Mouse (Mus musculus): ENCODE results near the gene Scn4a. TPM values are rescaled to one million over a fixed set of nuclear protein-coding genes. Genes with fewer than 3 reads are reported as not detected.

Scn4a gene
- polyA plus RNA-seq, 1 experiment, result 0.02 TPM

DNA sequence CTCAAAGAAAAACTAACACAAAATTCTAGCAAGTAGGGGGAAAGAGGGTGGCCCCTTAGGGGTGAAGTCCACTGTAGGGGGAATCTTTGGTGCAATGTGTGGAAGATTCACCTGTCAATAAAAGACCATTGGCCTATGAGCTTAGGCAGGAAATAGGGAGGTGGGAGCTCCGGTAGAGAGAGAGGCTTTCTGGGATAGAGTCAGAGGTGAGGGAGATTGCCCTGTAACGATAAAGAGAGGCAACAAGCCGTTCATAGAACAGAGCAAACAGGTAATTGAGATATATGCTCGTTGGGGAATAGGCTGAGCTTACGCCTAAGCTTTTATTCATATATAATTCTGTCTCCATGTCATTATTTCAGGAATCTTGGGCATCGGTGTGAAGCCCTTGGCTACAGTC, 33.9 kb upstream of the Scn4a start:
- no peak overlapping the region for H3K27ac ChIP-seq (ENCODE audit: insufficient read depth, low read length)
- no peak overlapping the region for H3K4me3 ChIP-seq (ENCODE audit: insufficient read depth, low read length)
- no peak for TF ChIP-seq CTCF (IDR thresholded peaks at IDR 0.05; ENCODE audit: extremely low read depth, insufficient read depth, low read length)
- TF ChIP-seq POLR2A (IDR thresholded peaks at IDR 0.05; ENCODE audit: extremely low read depth, insufficient read depth, low read length), result no peak
- H3K4me1 ChIP-seq (ENCODE audit: control insufficient read depth, insufficient read depth, low read length), result no peaks in the 10 kb centered on the region

DNA sequence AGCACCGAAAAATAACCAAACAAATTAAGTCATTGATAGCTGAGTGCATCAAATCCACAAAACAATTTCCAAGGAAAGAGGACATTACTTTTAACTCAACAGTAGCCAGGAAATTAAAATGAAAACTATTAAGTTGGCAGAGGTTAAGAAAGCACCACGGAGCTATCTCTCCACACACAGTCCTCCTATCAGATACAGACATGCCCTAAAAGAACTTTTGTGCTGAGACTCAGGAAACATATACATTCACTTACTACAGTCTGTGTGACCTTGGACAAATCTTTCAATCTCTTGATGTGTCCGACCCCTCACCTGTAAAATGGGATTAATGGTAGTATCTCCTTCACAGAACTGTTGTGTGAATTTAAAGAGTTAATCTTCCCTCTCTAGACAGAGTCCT, 33.3 kb upstream of the Scn4a start:
- Histone ChIP-seq H3K4me3 (ENCODE audit: insufficient read depth, low read length) (no peak overlapping the region), H3K27ac (ENCODE audit: insufficient read depth, low read length) (no peak overlapping the region), H3K4me1 (ENCODE audit: control insufficient read depth, insufficient read depth, low read length) (no peaks in the 10 kb centered on the region)
- TF ChIP-seq CTCF (IDR thresholded peaks at IDR 0.05; ENCODE audit: extremely low read depth, insufficient read depth, low read length) (no peak), POLR2A (IDR thresholded peaks at IDR 0.05; ENCODE audit: extremely low read depth, insufficient read depth, low read length) (no peak)

DNA sequence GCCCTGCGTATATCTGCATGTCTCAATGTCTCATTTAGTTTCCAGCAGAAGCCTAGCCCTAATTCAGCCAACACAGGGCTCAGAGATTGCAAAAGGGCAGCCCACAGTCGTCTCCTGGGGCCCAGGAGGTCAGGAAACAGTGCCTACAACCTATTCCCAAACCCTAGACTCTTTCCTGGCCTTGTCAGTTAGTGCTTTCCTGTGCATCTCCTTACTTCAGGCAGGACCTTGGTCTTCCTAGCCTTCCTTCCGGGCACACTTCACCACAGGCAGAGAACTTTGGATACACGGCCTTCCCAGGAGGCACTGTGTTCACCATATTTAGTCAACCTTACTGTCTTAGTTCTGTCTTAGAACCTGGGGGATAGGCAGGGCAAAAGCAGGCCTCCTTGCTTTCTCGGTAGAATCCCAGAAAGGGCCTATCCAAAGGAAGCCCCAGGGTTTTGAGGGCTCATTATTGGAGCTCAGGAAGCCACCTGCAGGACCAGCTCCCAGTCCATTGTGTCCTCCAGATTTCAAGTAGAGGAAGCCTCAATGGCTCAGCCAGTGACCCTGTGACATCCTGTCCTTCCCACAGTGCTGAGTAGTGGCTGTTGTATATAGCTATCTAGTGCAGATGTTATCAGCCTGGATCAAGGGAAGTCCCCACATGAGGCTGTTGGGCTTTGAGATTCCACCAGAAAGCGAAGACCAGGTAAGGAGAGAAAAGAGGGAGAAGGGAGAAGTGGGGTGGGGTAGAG, 30.1 kb upstream of the Scn4a start:
- no peak for TF ChIP-seq POLR2A (IDR thresholded peaks at IDR 0.05; ENCODE audit: extremely low read depth, insufficient read depth, low read length)
- TF ChIP-seq CTCF (IDR thresholded peaks at IDR 0.05; ENCODE audit: extremely low read depth, insufficient read depth, low read length), result no peak

DNA sequence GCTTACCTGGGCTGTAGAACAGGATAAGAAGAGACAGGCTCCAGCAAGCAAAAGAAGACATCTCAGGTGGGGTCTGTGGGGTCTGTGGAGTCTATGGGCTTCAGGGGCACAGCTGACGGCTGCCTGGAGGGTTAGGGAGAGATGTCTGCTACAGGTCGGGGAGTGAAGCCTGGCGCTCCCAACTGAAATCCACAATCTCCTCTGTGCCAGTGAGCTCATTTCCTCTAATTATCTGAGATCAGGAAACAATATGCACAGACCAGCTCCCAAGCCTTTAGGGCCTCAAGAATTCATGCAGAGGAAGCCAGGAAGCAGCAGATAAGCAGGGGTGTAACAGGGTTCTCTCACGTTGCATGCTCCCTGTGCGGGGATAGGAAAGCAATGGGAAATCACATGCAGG, 29.3 kb upstream of the Scn4a start:
- no peaks in the 10 kb centered on the region for H3K4me1 ChIP-seq (ENCODE audit: control insufficient read depth, insufficient read depth, low read length)

More for the DNA sequence above, 30.1 kb upstream of the Scn4a start:
- H3K4me1 ChIP-seq (ENCODE audit: control insufficient read depth, insufficient read depth, low read length), result no peaks in the 10 kb centered on the region
- H3K4me3 ChIP-seq (ENCODE audit: insufficient read depth, low read length), result no peak overlapping the region
- H3K27ac ChIP-seq (ENCODE audit: insufficient read depth, low read length), result no peak overlapping the region

DNA sequence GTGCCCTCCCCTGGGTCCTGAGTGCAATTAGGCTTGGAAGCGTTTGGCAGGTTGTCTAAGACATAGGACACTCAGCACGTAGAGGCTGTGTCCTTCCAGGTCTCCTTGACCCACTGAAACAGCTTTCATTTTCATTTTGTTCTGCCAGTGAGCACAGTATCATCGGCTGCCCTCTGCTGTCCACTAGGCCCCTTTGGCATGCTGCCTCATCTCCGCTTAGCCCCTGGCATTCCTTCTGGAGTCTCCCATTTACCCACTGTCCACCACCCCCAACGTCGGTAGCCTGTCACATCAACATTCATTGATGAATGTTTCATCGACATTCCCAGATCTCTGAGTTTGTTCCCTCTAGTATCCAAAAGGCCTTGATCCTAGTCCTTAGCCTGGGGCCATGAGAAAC, 28.8 kb upstream of the Scn4a start:
- Histone ChIP-seq H3K4me3 (ENCODE audit: insufficient read depth, low read length) (peak overlapping the region; percentile 8; the same call in 1 of the 2 replicates), H3K27ac (ENCODE audit: insufficient read depth, low read length) (peak overlapping the region; percentile 32; the same call in 1 of the 2 replicates), H3K4me1 (ENCODE audit: control insufficient read depth, insufficient read depth, low read length) (no peaks in the 10 kb centered on the region)
- TF ChIP-seq CTCF (IDR thresholded peaks at IDR 0.05; ENCODE audit: extremely low read depth, insufficient read depth, low read length) (no peak), POLR2A (IDR thresholded peaks at IDR 0.05; ENCODE audit: extremely low read depth, insufficient read depth, low read length) (no peak)

More for the DNA sequence above, 29.3 kb upstream of the Scn4a start:
- Histone ChIP-seq H3K27ac (ENCODE audit: insufficient read depth, low read length) (peak overlapping the region; percentile 32; the same call in 1 of the 2 replicates), H3K4me3 (ENCODE audit: insufficient read depth, low read length) (0 out of 2 replicates have a peak overlapping the region, but pooled peaks have one; percentile 8)
- no peak for TF ChIP-seq POLR2A (IDR thresholded peaks at IDR 0.05; ENCODE audit: extremely low read depth, insufficient read depth, low read length)
- TF ChIP-seq CTCF (IDR thresholded peaks at IDR 0.05; ENCODE audit: extremely low read depth, insufficient read depth, low read length), result no peak

DNA sequence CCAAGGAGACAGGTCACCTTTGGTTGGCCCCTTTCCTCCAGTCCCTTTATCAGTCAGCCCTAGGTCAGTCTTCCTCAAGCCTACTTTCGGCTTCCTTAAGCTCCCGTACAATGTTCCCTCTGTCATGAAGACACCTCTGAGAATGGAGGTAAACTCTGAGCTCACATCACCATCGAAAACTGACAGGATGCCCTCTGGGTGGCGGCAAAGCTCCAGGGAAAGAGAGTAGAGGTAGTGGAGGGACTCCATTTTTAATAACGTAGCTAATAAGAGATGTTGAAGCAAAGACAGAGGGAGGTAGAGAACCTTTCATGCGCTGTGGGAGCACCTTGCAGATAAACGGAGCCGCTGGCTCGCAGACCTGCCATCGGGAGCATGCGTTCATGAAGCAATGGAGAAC, 27.9 kb upstream of the Scn4a start:
- no peak overlapping the region for H3K4me3 ChIP-seq (ENCODE audit: insufficient read depth, low read length)
- no peaks in the 10 kb centered on the region for H3K4me1 ChIP-seq (ENCODE audit: control insufficient read depth, insufficient read depth, low read length)
- H3K27ac ChIP-seq (ENCODE audit: insufficient read depth, low read length), result no peak overlapping the region
- TF ChIP-seq CTCF (IDR thresholded peaks at IDR 0.05; ENCODE audit: extremely low read depth, insufficient read depth, low read length), result 0 out of 2 replicates have a peak, but pooled peaks have one; percentile 10
- TF ChIP-seq POLR2A (IDR thresholded peaks at IDR 0.05; ENCODE audit: extremely low read depth, insufficient read depth, low read length), result no peak

DNA sequence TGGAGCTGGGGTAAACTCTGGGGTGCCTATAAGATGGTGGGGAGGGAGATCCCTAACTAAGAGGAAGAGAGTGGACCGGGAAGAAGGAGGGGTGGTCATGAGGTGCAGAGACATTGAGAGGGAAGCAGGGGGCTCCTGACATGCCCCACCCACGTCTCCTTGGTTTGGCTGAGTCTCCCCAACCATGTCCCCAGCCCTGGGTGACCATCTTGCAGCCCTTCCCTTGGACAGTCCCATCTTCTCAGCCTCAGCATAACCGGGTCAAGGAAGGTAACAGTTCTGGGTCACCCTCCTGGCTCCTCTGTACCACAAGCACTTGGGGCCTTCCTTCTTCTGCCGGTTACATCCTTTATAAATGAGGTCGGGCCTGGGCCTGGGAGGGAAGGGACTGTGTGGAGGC, 21.9 kb upstream of the Scn4a start:
- TF ChIP-seq CTCF (IDR thresholded peaks at IDR 0.05; ENCODE audit: extremely low read depth, insufficient read depth, low read length) (no peak), POLR2A (IDR thresholded peaks at IDR 0.05; ENCODE audit: extremely low read depth, insufficient read depth, low read length) (no peak)
- Histone ChIP-seq H3K4me1 (ENCODE audit: control insufficient read depth, insufficient read depth, low read length) (no peaks in the 10 kb centered on the region), H3K4me3 (ENCODE audit: insufficient read depth, low read length) (no peak overlapping the region), H3K27ac (ENCODE audit: insufficient read depth, low read length) (no peak overlapping the region)

DNA sequence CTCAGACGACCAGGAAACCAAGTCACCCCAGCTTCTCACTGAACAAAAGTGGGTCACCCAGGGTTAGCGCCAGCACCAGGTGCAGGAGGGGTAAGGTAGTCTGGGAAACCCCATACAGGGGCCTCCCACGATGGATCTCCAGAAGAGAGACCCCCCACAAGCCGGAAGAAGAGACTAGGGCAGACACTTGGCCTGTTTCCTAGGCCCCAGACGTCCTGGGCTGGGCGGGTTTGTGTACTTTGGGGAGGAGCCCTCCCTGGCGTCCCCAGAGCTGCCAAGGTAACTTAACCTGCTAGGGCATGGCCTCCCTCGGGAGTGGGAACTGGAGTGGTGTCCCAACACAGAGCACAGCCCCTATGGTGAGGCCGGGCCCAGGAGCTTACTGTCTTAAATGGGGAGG, 21.5 kb upstream of the Scn4a start:
- TF ChIP-seq POLR2A (IDR thresholded peaks at IDR 0.05; ENCODE audit: extremely low read depth, insufficient read depth, low read length) (no peak), CTCF (IDR thresholded peaks at IDR 0.05; ENCODE audit: extremely low read depth, insufficient read depth, low read length) (no peak)
- Histone ChIP-seq H3K4me3 (ENCODE audit: insufficient read depth, low read length) (no peak overlapping the region), H3K27ac (ENCODE audit: insufficient read depth, low read length) (no peak overlapping the region), H3K4me1 (ENCODE audit: control insufficient read depth, insufficient read depth, low read length) (no peaks in the 10 kb centered on the region)

DNA sequence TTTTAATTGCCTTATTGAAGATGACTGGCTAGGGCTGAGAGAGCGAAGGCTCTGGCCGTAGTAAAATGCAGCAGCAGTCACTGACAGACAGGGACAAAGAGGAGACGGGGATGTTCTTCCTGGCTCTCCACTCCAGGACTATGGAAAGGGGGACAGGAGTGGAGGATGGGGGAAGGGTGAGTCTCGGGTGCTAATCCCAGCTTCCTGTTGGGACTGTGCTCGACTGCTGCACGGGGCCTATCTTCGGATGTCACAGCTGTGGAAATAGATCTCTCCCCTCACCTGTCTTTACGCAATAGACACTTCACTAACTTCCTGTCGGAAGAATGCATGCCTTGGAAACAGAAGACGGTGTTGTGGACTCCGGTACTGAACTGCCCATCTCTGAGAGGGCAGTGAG, 20.9 kb upstream of the Scn4a start:
- TF ChIP-seq CTCF (IDR thresholded peaks at IDR 0.05; ENCODE audit: extremely low read depth, insufficient read depth, low read length) (no peak), POLR2A (IDR thresholded peaks at IDR 0.05; ENCODE audit: extremely low read depth, insufficient read depth, low read length) (no peak)
- no peak overlapping the region for H3K27ac ChIP-seq (ENCODE audit: insufficient read depth, low read length)
- no peaks in the 10 kb centered on the region for H3K4me1 ChIP-seq (ENCODE audit: control insufficient read depth, insufficient read depth, low read length)
- no peak overlapping the region for H3K4me3 ChIP-seq (ENCODE audit: insufficient read depth, low read length)

DNA sequence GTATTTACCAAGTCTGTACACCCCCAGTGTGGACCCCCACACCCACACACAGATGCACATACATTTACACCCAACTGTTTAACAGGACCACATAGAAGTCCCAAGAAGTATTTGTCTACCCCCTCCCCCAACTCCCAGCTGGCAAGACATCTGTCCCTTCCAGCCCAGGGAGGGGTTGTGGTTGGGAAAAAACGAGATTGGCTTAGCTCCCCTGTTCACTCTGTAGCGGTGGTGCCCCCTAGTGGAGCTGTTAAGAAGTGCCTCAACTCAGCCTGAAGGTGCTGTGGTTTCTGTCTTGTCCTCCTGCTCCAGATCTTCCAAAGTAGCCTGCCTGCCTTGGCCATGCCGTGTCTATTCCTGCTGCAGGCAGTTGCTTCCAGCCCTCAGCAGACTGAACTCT, 13.2 kb upstream of the Scn4a start:
- H3K27ac ChIP-seq (ENCODE audit: insufficient read depth, low read length), result no peak overlapping the region
- H3K4me3 ChIP-seq (ENCODE audit: insufficient read depth, low read length), result no peak overlapping the region
- no peaks in the 10 kb centered on the region; the same call in 1 of the 2 replicates for H3K4me1 ChIP-seq (ENCODE audit: control insufficient read depth, insufficient read depth, low read length)
- TF ChIP-seq POLR2A (IDR thresholded peaks at IDR 0.05; ENCODE audit: extremely low read depth, insufficient read depth, low read length) (no peak), CTCF (IDR thresholded peaks at IDR 0.05; ENCODE audit: extremely low read depth, insufficient read depth, low read length) (peak; percentile 93)

Data from cortical plate, adult 2 months (tissue).